Mouse (Mus musculus) brain, adult 10 weeks (tissue): ENCODE measurements around the gene Ctsm. TPM values are rescaled to one million over a fixed set of nuclear protein-coding genes. Genes with fewer than 3 reads are reported as not detected.

Experiments
- polyA plus RNA-seq: library from polyadenylated mRNA; stranded (reverse); fragments of 350-450 nt; fragmentation: Illumina TruSeq; extraction: RNeasy Lipid Tissue Mini Kit (QIAGEN cat#74804); gene quantifications from one replicate; pipeline ENCODE4 v1.2.3, GENCODE M21; 2015; ENCODE audit warnings: low read depth, low replicate concordance

Ctsm gene
- not detected for polyA plus RNA-seq

DNA sequence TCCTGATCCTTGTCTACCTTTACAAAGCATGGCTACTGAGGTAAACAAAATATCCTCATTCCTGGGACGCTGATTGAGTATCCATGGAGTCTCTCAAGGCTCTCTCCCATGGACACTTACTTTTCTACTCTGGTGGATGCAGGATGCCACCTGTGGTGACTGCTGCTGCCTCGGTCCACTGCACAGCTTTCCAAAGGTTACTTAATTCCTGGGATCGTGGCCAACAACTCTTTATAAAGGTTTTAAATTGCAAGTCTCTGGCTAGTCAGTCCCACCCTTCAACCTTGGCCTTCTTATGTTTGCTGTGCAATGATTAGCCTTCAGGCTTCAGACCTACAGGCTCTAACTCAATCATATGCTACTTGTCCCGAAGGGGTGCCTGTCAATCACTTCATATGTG, at the start of gene Ctsm:
Ctsm (minus strand) TSS at position 209 of the 400 bp plus-strand sequence.

DNA sequence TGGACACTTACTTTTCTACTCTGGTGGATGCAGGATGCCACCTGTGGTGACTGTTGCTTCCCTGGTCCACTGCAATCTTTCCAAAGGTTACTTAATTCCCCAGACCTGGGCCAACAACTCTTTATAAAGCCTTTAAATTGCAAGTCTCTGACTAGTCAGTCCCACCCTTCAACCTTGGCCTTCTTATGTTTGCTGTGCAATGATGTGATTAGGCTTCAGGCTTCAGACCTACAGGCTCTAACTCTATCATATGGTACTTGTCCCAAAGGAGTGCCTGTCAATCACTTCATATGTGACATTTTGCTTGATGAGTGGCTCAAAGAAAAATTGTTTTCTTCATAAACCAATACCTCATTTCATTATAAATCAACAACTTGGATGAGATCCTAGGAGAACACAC, 28.4 kb upstream of the Ctsm start, which contains the start of gene Cts3:
Cts3 (minus strand) TSS at position 101 of the 400 bp plus-strand sequence.

DNA sequence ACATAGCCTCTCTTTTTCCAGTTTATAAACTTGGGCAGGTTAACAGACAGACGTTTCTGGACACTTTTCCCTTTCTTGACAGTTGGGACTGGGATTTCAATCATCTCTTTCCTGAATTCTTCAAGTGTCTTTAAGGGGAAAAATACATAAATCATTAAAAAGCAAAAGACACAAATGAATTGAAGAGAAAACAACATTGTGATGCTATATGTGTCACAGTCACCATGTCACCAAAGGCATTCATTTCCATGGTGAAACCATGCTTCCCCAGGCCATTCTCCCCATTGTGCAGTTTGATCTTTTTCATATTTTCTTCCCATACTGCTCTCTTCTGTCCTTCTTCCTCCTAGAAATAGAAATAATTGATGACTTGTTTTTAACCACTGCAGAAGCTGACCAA, 26.4 kb upstream of the Ctsm start, which contains the start of gene Gm49352:
Gm49352 (minus strand) TSS at position 101 of the 400 bp plus-strand sequence.

Other genes with a start within 250 kb of the Ctsm start
- gene Cts7, start 183.6 kb downstream of the Ctsm start, polyA plus RNA-seq = not detected
- not detected for gene Gm49352, start 26.3 kb upstream of the Ctsm start, polyA plus RNA-seq
- not detected for gene Cts3, start 28.3 kb upstream of the Ctsm start, polyA plus RNA-seq